Comparison of ENCODE assay signal across 8 mouse cellular contexts in genomic region chr7:35025409-35026275, GRCm38 (mm10). TPM values are rescaled to one million over a fixed set of nuclear protein-coding genes. Genes with fewer than 3 reads are reported as not detected.
DNase-seq lines count a peak whose midpoint lies in the region; ATAC-seq and TF ChIP-seq lines count a peak whose summit lies in the region.

No protein-coding gene starts in this region.

- no peaks in the 10 kb centered on the region for H3K4me1 ChIP-seq in limb, embryonic 13.5 days
- no peaks in the 10 kb centered on the region; the same call in 1 of the 2 replicates for H3K4me1 ChIP-seq in midbrain, embryonic 15.5 days
- H3K4me1 ChIP-seq in spleen, adult 2 months (ENCODE audit: control insufficient read depth, insufficient read depth, insufficient read length) = peaks cover 8% of the 10 kb centered on the region; the same call in 1 of the 2 replicates

- H3K9me3 ChIP-seq in limb, embryonic 13.5 days = no peaks in the 10 kb centered on the region
- no peaks in the 10 kb centered on the region for H3K9me3 ChIP-seq in midbrain, embryonic 15.5 days

- no peaks in the 10 kb centered on the region for H3K27me3 ChIP-seq in limb, embryonic 13.5 days
- H3K27me3 ChIP-seq in midbrain, embryonic 15.5 days (replicated peaks) = no peaks in the 10 kb centered on the region
- H3K27me3 ChIP-seq in spleen, adult 2 months (ENCODE audit: control insufficient read depth, insufficient read depth, low read length) = no peaks in the 10 kb centered on the region

- WGBS in limb, embryonic 13.5 days = 40% methylated on average over 5 of the region's 5 CpGs
- WGBS in midbrain, embryonic 15.5 days = 47% methylated on average over 5 of the region's 5 CpGs
- 53% methylated on average over 5 of the region's 5 CpGs for WGBS in spleen, adult 2 months

- peak; percentile 68; the same call in 1 of the 2 replicates for ATAC-seq in limb, embryonic 13.5 days (ENCODE audit: low FRiP score, low read depth)
- ATAC-seq in midbrain, embryonic 15.5 days (replicated peaks) = peak; percentile 46

- no peak overlapping the region for H3K4me3 ChIP-seq in limb, embryonic 13.5 days
- H3K4me3 ChIP-seq in midbrain, embryonic 15.5 days = no peak overlapping the region
- no peak overlapping the region for H3K4me3 ChIP-seq in spleen, adult 2 months (ENCODE audit: extremely low read depth, insufficient read depth, insufficient read length)

- H3K9ac ChIP-seq in limb, embryonic 13.5 days = 0 out of 2 replicates have a peak overlapping the region, but pooled peaks have one; percentile 13
- no peak overlapping the region for H3K9ac ChIP-seq in midbrain, embryonic 15.5 days

- no peak overlapping the region for H3K27ac ChIP-seq in limb, embryonic 13.5 days
- H3K27ac ChIP-seq in midbrain, embryonic 15.5 days = no peak overlapping the region
- no peak overlapping the region for H3K27ac ChIP-seq in spleen, adult 2 months (ENCODE audit: insufficient read depth, low read length)

- peak; percentile 95 for TF ChIP-seq CTCF in spleen, adult 2 months (IDR thresholded peaks at IDR 0.05; ENCODE audit: extremely low read depth, insufficient read depth, insufficient read length, insufficient replicate concordance)

- peak; percentile 70 for DNase-seq in ovary, postnatal 10 days (ENCODE audit: low spot score)
- DNase-seq in ovary, adult 18-20 months (ENCODE audit: low spot score) = no peak
- peak; percentile 57 for DNase-seq in embryo, embryonic 11.5 days (ENCODE audit: low read depth, low spot score)
- peak; percentile 97 for DNase-seq in heart, adult 11 months
- peak; percentile 59 to 81 for DNase-seq in kidney, adult 8-10 months
- DNase-seq in spleen, adult 2 months (ENCODE audit: low read depth in 1 of 2, low spot score in 2 of 2) = peak; percentile 18 to 61

- peaks cover 16% of the 10 kb centered on the region for H3K36me3 ChIP-seq in limb, embryonic 13.5 days
- no peaks in the 10 kb centered on the region for H3K36me3 ChIP-seq in midbrain, embryonic 15.5 days (replicated peaks)
- H3K36me3 ChIP-seq in spleen, adult 2 months (ENCODE audit: control insufficient read depth, insufficient read depth, low read length) = no peaks in the 10 kb centered on the region

- no peak overlapping the region for H3K4me2 ChIP-seq in limb, embryonic 13.5 days (replicated peaks)
- H3K4me2 ChIP-seq in midbrain, embryonic 15.5 days = no peak overlapping the region

- no peak for TF ChIP-seq POLR2A in spleen, adult 2 months (IDR thresholded peaks at IDR 0.05; ENCODE audit: low read depth, low read length)

RNA-seq across cellular contexts. Expression of gene Cebpg, which starts 30.7 kb away (rescaled TPM):
- polyA plus RNA-seq in limb, embryonic 13.5 days (2015; fragmentation: Nextera tagmentation; extraction: Ambion mirVana) = 42.5 and 45.6 TPM in 2 replicates
- 30.8 and 31.5 TPM in 2 replicates for polyA plus RNA-seq in midbrain, embryonic 15.5 days (2015; fragmentation: Nextera tagmentation; extraction: Ambion mirVana)
- 4.2 and 4.6 TPM in 2 replicates for polyA plus RNA-seq in spleen, adult 2 months (2012; rRNA removed)
